Mouse (Mus musculus) thymus, adult 2 months (tissue): ENCODE data around the gene Kcnd2.

Source experiments
- CTCF ChIP-seq: fragments of 200-500 bp; IDR thresholded peaks from 2 replicates; pipeline ENCODE4 v1.5.1; 2012; ENCODE audit warnings: mild to moderate bottlenecking, control low read depth, low read length, moderate library complexity, borderline replicate concordance; ENCODE audit not compliant: control insufficient read depth, poor library complexity, insufficient read depth; ENCODE audit errors: extremely low read depth
- POLR2A ChIP-seq: fragments of 200-500 bp; IDR thresholded peaks from 2 replicates; pipeline ENCODE4 v1.6.1; 2012; ENCODE audit warnings: mild to moderate bottlenecking, low read length, control low read depth, moderate library complexity; ENCODE audit not compliant: control insufficient read depth, poor library complexity, insufficient read depth; ENCODE audit errors: extremely low read depth

- TF ChIP-seq CTCF = no peak
- TF ChIP-seq POLR2A = no peak
Measured at GRCm38 (mm10) chr6:21684252-21684651, 468.9 kb downstream of the Kcnd2 start.
